Mouse (Mus musculus): ENCODE data around the gene Ugt1a6b. TPM values are rescaled to one million over a fixed set of nuclear protein-coding genes. Genes with fewer than 3 reads are reported as not detected.
"Not testable (repeated sequence)": the region's sequence is repeated elsewhere in the genome, so short reads cannot be mapped to it uniquely, and the experiment has no call there.

The Ugt1a6b gene
- total and polyA plus RNA-seq, 3 experiments: 0.64 to 1.8 (median 1.4) TPM

- TF ChIP-seq EP300 (IDR thresholded peaks at IDR 0.05; ENCODE audit: insufficient read depth, low read depth, low read length) (no peak), CTCF (IDR thresholded peaks at IDR 0.05) (no peak), POLR2A (IDR thresholded peaks at IDR 0.05; ENCODE audit: insufficient read depth, low read depth, low read length) (no peak)
- no peak overlapping the region for H3K27ac ChIP-seq
- no peaks in the 10 kb centered on the region for H3K27me3 ChIP-seq (ENCODE audit: control insufficient read depth, insufficient read depth, low read length)
- no peak overlapping the region for H3K9ac ChIP-seq (ENCODE audit: low read depth, low read length)
- intact Hi-C loops (cut with DNase I): no loop called here
- H3K4me1 ChIP-seq (ENCODE audit: control insufficient read depth, insufficient read depth, low read length): no peaks in the 10 kb centered on the region
- no peak overlapping the region for H3K4me3 ChIP-seq
- no peaks in the 10 kb centered on the region for H3K36me3 ChIP-seq (ENCODE audit: control insufficient read depth, insufficient read depth, low read length)
- DNase-seq: no peak
- 15% methylated on average over 1 of the region's 1 CpGs for WGBS
- H3K79me2 ChIP-seq (replicated peaks; ENCODE audit: control insufficient read depth, insufficient read depth, low read length): no peaks in the 10 kb centered on the region
These were observed 116.0 kb downstream of the Ugt1a6b start for GRCm38 (mm10) chr1:88219054-88219453.

- DNase-seq: peak in 1 of 2 experiments; percentile 17
- TF ChIP-seq EP300 (IDR thresholded peaks at IDR 0.05; ENCODE audit: insufficient read depth, low read depth, low read length): no peak
- no peak for TF ChIP-seq POLR2A (IDR thresholded peaks at IDR 0.05; ENCODE audit: insufficient read depth, low read depth, low read length)
- TF ChIP-seq CTCF (IDR thresholded peaks at IDR 0.05): no peak
These were observed 117.3 kb downstream of the Ugt1a6b start for GRCm38 (mm10) chr1:88220336-88220735.

GRCm38 (mm10) chr1:88222216-88222615 is 119.2 kb downstream of the Ugt1a6b start:
- Histone ChIP-seq H3K9ac (ENCODE audit: low read depth, low read length) (no peak overlapping the region), H3K79me2 (replicated peaks; ENCODE audit: control insufficient read depth, insufficient read depth, low read length) (no peaks in the 10 kb centered on the region), H3K27me3 (ENCODE audit: control insufficient read depth, insufficient read depth, low read length) (no peaks in the 10 kb centered on the region), H3K4me3 (no peak overlapping the region), H3K36me3 (ENCODE audit: control insufficient read depth, insufficient read depth, low read length) (no peaks in the 10 kb centered on the region), H3K4me1 (ENCODE audit: control insufficient read depth, insufficient read depth, low read length) (no peaks in the 10 kb centered on the region), H3K27ac (no peak overlapping the region)
- TF ChIP-seq EP300 (IDR thresholded peaks at IDR 0.05; ENCODE audit: insufficient read depth, low read depth, low read length) (no peak), POLR2A (IDR thresholded peaks at IDR 0.05; ENCODE audit: insufficient read depth, low read depth, low read length) (no peak), CTCF (IDR thresholded peaks at IDR 0.05) (no peak)
- no peak for DNase-seq
- WGBS: 34% methylated on average over 2 of the region's 2 CpGs
- intact Hi-C loops (cut with DNase I): no loop called here

More at GRCm38 (mm10) chr1:88220336-88220735, 117.3 kb downstream of the Ugt1a6b start:
- H3K4me3 ChIP-seq: no peak overlapping the region
- intact Hi-C loops (cut with DNase I): no loop called here
- no peak overlapping the region for H3K27ac ChIP-seq
- no peak overlapping the region for H3K9ac ChIP-seq (ENCODE audit: low read depth, low read length)
- no peaks in the 10 kb centered on the region for H3K4me1 ChIP-seq (ENCODE audit: control insufficient read depth, insufficient read depth, low read length)
- no peaks in the 10 kb centered on the region for H3K27me3 ChIP-seq (ENCODE audit: control insufficient read depth, insufficient read depth, low read length)
- H3K79me2 ChIP-seq (replicated peaks; ENCODE audit: control insufficient read depth, insufficient read depth, low read length): no peaks in the 10 kb centered on the region
- H3K36me3 ChIP-seq (ENCODE audit: control insufficient read depth, insufficient read depth, low read length): no peaks in the 10 kb centered on the region

GRCm38 (mm10) chr1:88223011-88223515 is 120.0 kb downstream of the Ugt1a6b start:
- intact Hi-C loops (cut with DNase I); H3K4me1 ChIP-seq (ENCODE audit: control insufficient read depth, insufficient read depth, low read length); H3K4me3 ChIP-seq; H3K79me2 ChIP-seq (replicated peaks; ENCODE audit: control insufficient read depth, insufficient read depth, low read length); H3K27me3 ChIP-seq (ENCODE audit: control insufficient read depth, insufficient read depth, low read length); H3K36me3 ChIP-seq (ENCODE audit: control insufficient read depth, insufficient read depth, low read length); DNase-seq; H3K27ac ChIP-seq; H3K9ac ChIP-seq (ENCODE audit: low read depth, low read length): not testable (repeated sequence)

DNA sequence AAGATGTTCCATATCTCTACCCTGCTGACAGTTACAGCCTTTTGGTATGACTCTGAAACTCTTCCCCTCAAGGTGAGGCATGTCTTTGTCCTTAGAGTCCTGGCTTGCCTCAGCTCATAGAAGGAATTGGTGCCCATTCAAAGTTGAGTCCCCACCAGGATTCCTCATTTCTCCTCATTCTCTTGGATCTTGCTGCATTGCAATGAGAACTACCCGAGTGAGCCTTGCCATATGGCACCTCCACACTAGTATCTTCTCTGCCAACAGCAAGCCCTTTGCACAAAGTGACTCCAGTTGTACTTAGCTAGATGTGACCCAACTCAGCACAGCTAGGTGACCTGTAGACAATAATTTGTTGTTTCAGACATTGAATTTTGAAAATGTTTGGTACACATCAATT is 120.5 kb downstream of the Ugt1a6b start:
- no peak overlapping the region for H3K27ac ChIP-seq
- H3K4me1 ChIP-seq (ENCODE audit: control insufficient read depth, insufficient read depth, low read length): no peaks in the 10 kb centered on the region
- WGBS: 24% methylated on average over 1 of the region's 1 CpGs
- no peaks in the 10 kb centered on the region for H3K79me2 ChIP-seq (replicated peaks; ENCODE audit: control insufficient read depth, insufficient read depth, low read length)
- no peaks in the 10 kb centered on the region for H3K27me3 ChIP-seq (ENCODE audit: control insufficient read depth, insufficient read depth, low read length)
- no peak overlapping the region for H3K9ac ChIP-seq (ENCODE audit: low read depth, low read length)
- H3K36me3 ChIP-seq (ENCODE audit: control insufficient read depth, insufficient read depth, low read length): no peaks in the 10 kb centered on the region
- DNase-seq: peak; percentile 25 to 27
- intact Hi-C loops (cut with DNase I): no loop called here
- H3K4me3 ChIP-seq: no peak overlapping the region
- no peak for TF ChIP-seq EP300 (IDR thresholded peaks at IDR 0.05; ENCODE audit: insufficient read depth, low read depth, low read length)

DNA sequence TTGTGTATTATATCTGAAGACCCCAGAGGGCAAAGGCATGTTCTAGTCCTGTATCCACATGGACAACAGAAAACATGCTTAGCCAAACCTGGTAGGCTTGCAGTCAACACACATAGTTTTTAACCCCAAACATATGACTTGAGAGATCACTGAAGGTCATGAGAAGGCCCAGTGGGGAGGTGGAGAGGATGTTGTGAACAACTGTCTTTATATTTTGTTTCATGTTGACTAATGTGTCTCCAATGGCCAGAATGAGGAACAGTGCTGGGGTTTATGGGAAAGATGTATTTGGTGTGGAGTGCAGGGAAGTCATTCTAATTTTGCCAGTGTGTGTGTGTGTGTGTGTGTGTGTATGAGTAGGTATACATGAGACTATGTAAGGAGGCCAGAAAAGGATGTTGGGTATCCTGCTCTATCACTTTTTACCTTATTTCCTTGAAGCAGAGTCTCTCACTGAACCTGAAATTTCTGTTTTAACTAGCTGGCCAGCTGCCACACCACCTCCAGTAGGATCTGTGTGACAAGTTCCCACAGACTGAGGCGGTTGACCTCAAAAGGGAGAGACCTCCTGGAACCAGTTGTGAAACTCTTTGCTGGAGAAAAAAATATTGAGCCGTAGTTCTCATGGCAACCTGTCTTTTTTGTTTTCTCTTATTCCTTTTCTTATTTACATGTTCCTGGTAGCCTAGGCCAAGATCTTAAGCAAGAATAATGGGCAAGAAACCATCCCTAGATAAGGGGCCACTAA is 121.2 kb downstream of the Ugt1a6b start:
- intact Hi-C loops (cut with DNase I): no loop called here
- Histone ChIP-seq H3K27ac (no peak overlapping the region), H3K4me1 (ENCODE audit: control insufficient read depth, insufficient read depth, low read length) (no peaks in the 10 kb centered on the region), H3K27me3 (ENCODE audit: control insufficient read depth, insufficient read depth, low read length) (no peaks in the 10 kb centered on the region), H3K9ac (ENCODE audit: low read depth, low read length) (no peak overlapping the region), H3K79me2 (replicated peaks; ENCODE audit: control insufficient read depth, insufficient read depth, low read length) (no peaks in the 10 kb centered on the region), H3K36me3 (ENCODE audit: control insufficient read depth, insufficient read depth, low read length) (no peaks in the 10 kb centered on the region), H3K4me3 (no peak overlapping the region)
- 56% methylated on average over 2 of the region's 2 CpGs for WGBS
- peak; percentile 24 to 34 for DNase-seq
- TF ChIP-seq EP300 (IDR thresholded peaks at IDR 0.05; ENCODE audit: insufficient read depth, low read depth, low read length): no peak
- TF ChIP-seq POLR2A (IDR thresholded peaks at IDR 0.05; ENCODE audit: insufficient read depth, low read depth, low read length): no peak
- TF ChIP-seq CTCF (IDR thresholded peaks at IDR 0.05): no peak

GRCm38 (mm10) chr1:88225301-88225700 is 122.2 kb downstream of the Ugt1a6b start:
- intact Hi-C loops (cut with DNase I); H3K36me3 ChIP-seq (ENCODE audit: control insufficient read depth, insufficient read depth, low read length); H3K79me2 ChIP-seq (replicated peaks; ENCODE audit: control insufficient read depth, insufficient read depth, low read length); DNase-seq; H3K9ac ChIP-seq (ENCODE audit: low read depth, low read length); H3K27ac ChIP-seq; H3K4me3 ChIP-seq; H3K27me3 ChIP-seq (ENCODE audit: control insufficient read depth, insufficient read depth, low read length); H3K4me1 ChIP-seq (ENCODE audit: control insufficient read depth, insufficient read depth, low read length): not testable (repeated sequence)
- 24% methylated on average over 2 of the region's 2 CpGs for WGBS

Data from heart, adult 2 months (tissue).